Mouse (Mus musculus) heart, adult 2 months (tissue): ENCODE results near the gene Cacna1s.

Experiments
- CTCF ChIP-seq: fragments of 200-600 bp; IDR thresholded peaks from 2 replicates; pipeline ENCODE4 v1.8.1; 2022; ENCODE audit warnings: antibody characterized with exemption, mild to moderate bottlenecking, moderate library complexity
- EP300 ChIP-seq: fragments of 200-500 bp; IDR thresholded peaks from 2 replicates; pipeline ENCODE4 v1.6.1; 2011; ENCODE audit warnings: low read depth, low read length, control low read depth; ENCODE audit not compliant: insufficient read depth
- POLR2A ChIP-seq: fragments of 200-500 bp; IDR thresholded peaks from 2 replicates; pipeline ENCODE4 v1.6.1; 2011; ENCODE audit warnings: mild to moderate bottlenecking, low read depth, low read length, control low read depth; ENCODE audit not compliant: insufficient read depth

- TF ChIP-seq CTCF = no peak
- no peak for TF ChIP-seq POLR2A
- no peak for TF ChIP-seq EP300
Observed at GRCm38 (mm10) chr1:136018390-136019189, 34.0 kb upstream of the Cacna1s start.
